Mouse (Mus musculus): ENCODE measurements around the gene Prokr1.

DNA sequence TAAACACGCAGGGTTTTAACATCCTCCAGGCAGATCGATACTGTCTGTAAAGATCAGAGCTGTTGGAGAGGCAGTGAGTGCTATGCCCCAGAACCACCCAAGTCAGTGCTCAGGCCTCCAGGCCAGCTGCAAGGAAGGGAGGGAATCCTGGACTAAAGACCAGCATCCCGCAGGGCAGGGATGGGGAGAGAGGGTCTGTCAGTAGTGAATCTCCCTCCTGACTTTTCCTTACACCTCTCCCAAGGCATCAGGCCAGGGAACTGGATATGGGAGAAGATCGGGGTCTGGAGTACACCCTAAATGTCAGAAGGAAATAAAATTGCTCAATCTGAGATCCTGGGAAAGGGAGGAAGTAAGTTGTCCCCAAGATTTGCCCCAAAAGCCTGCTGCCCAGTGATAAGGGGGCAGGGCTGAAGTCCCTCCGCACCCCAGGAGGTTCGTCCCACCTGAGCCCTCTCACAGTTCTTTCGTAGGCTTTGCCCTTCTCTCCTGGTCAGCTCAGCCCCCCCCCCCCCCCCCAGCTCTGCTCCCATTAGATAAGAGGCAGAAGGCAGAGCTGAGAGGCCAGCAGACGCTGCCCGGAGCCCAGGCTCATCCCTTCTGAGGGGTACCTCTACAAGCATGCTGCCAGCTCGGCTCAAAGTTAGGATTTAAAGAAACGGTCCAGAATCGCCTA, 687 bp downstream of the Prokr1 start:
- TF ChIP-seq POLR2A (IDR thresholded peaks at IDR 0.05; ENCODE audit: borderline replicate concordance, extremely low read depth, low read depth, low read length) = no peak
- TF ChIP-seq CTCF (IDR thresholded peaks at IDR 0.05; ENCODE audit: insufficient read depth, low read length) = no peak
